Mouse (Mus musculus) kidney, postnatal 10 days (tissue): Measurements from ENCODE around the gene Fto.

ENCODE experiments used
- DNase-seq: peaks from one replicate; pipeline ENCODE4 v3.0.0; 2021; ENCODE audit warnings: mixed read lengths

Gene Fto

GRCm38 (mm10) chr8:91629594-91629993, 316.3 kb downstream of the Fto start:
- DNase-seq: peak; percentile 56

DNA sequence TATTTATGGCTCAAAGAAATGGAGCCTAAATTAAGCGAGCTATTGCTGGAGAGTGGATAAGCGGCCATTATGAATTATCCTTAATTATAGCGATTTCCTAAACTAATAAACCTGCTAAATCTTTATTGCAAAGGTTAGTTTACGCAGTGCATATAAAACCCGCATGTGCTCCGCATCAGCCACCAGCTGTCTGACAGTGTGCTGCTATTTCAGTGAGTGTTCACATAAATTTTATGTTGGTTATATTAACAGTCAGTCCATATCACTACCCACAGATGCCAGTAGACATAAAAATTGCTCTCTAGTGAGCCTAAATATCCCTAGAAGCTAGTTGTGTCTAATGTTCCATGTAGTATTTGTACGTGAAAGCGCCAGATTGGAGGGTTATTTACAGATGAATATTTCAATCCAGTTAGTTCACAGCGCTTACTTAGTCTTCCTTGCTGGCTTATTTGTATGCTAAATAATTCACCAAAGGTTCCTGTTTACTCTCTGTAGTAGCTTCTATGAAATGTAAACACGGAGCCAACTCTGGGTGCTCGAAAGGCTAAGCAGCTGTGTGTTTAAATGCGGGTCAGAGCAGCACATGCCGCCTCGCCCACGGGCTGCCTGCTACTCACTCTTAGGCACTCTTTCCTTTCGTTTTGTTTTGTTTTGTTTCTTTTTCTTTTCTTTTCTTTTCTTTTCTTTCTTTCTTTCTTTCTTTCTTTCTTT, 317.2 kb downstream of the Fto start:
- DNase-seq: no peak

GRCm38 (mm10) chr8:91632411-91632810, 319.1 kb downstream of the Fto start:
- no peak for DNase-seq

DNA sequence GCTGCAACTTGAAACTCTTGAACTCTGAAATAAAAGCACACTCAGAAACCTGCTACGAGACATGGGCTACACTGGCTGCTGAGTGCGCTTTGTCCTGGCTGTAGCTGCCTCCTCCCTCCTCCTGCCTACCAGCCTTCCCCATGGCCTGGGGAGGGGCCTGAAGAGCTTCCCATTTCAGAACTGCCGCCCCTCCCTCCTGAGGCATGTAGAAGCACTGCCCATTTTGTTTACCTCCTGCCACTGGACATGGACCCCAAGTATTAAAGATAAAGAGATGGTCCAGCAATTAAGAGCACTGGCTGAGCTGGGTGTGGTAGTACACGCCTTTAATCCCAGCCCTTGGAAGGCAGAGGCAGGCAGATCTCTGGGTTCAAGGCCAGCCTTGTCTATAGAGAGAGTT, 322.1 kb downstream of the Fto start:
- DNase-seq: no peak

DNA sequence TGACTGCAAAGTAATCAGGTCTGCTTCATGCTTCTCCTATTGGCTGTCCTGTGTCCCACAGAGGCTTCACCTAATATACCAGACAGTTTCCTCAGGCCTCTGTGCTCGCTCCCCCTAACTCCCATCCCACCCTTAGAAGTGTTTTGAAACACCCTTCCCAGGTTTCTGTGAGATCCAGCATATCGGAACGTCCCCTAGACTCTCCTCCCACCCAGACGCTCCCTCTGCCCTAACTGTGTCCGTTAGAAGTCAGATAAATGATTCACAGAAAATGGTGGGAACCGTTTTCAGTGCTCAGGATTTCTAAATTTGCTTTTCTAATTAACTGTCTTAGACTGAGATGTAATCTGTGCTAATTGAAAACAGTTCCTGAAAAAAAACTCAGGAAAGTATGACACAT, 323.6 kb downstream of the Fto start:
- DNase-seq: no peak

DNA sequence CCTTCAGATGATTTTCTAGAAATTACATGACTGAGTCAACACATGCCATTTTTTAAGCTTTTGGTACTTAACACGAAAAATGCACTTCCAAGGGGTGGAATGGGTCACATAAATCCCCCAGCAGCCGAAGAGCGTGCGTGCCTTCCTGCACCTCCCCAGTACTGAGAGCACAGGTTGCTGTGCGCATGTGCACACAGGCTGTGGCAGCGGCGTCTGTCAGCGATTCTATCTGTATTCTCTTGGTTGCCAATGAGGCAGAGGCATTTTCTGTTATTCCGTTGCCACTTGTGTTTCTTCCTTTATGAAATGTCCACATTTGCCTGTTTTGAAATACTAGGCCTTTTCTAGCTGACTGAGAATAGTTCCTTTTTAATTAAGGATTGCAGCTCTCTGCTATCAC, 324.4 kb downstream of the Fto start:
- DNase-seq: no peak

GRCm38 (mm10) chr8:91638256-91638655, 324.9 kb downstream of the Fto start:
- no peak for DNase-seq

DNA sequence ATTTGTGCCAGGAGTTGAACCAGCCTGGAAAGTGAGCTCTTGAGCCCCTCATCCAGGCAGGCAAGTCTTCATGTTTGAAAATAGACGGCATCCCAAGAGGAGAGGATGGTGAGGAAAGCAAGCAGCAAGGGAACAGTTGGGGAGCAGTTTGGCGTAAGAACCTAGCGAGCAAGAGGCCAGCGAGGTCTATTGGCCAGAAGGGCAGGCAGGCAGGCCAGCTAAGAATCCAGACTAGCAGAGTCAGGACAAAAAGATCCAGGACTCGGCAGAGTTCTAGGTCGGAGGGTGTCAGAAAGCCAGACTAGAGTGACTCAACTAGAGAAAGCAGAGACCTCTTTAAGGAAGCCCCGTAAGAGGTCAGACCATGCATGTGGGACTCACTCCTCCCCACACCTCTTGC, 327.1 kb downstream of the Fto start:
- DNase-seq: no peak

DNA sequence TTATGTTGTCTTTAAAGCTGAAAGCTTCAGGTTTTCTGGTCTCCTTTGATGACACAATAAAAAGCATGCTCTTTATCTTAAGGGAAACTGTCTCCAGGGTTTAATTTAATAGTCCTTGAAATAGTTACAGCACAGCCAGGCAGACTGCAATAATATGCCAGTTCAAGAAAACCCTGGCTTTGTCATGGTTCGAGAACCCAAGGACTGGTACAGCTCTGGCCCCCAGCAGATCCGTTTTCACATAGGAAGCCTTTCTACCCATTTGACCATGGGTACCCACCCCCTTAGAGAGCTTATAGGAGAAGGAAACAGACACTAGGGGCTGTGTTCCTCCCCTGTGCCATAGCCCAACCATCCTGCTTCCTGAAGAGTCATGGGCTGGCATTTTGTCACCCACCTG, 332.2 kb downstream of the Fto start:
- no peak for DNase-seq

DNA sequence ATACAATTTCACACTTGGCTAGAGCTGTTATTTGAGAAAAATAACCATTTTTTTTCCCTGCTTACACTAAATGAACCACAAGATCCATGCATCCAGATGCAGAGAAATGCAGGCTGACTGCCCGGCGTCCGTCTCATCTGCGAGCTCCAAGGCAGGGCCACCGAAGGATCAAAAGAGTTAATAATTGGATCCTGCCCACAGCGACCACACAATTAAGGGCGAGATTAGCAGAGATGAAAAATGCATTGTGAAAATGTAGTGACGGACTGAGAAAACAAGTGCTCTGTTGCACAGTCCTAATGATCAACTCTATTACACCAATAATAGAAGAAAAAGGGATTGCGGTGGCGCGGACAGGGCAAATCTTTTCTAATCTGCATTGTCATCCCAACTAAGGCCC, 334.6 kb downstream of the Fto start:
- DNase-seq: no peak

DNA sequence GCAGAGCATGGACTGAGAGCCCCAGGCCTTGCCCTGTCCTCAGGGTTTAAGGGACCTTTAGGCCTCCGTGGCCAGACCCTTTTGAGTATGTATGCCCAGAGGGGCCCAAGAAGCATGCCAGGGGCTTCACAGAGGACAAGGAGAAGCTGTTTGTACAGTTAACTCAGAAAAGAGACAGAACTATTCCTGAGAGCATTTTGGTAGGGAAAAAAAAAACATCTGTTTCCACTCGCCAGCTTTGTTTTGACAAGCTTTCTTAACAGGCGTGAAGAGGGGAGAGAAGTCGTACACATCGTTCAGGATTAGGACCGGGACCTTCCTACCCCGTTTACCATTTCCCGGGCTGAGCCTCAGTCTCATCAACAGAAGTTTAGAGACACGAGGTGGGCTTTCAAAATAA, 335.5 kb downstream of the Fto start:
- no peak for DNase-seq

GRCm38 (mm10) chr8:91653561-91653960, 340.2 kb downstream of the Fto start:
- no peak for DNase-seq

GRCm38 (mm10) chr8:91657381-91657780, 344.1 kb downstream of the Fto start:
- DNase-seq: no peak

GRCm38 (mm10) chr8:91660879-91661278, 347.6 kb downstream of the Fto start:
- no peak for DNase-seq

GRCm38 (mm10) chr8:91669461-91670071, 356.2 kb downstream of the Fto start:
- no peak for DNase-seq

GRCm38 (mm10) chr8:91676928-91677327, 363.6 kb downstream of the Fto start:
- DNase-seq: no peak

DNA sequence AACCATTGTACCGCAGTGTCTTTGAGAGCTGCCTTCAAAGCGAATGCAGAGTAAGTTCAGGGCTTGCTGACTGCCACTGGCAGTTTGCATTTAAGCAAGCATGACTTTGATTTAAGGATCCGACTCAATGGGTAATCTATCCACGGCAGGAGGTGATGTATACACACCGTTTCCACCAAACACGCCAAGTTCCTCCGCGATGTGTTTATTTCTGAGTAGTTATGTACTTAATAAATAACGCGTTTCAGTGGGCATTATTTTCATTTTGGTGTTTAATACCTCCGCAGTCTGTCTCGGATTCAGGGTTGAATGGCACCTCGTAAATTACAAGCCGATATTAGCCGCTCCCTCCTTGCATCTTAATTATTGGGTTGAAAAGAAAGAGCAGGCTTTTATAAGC, 366.1 kb downstream of the Fto start:
- DNase-seq: no peak

GRCm38 (mm10) chr8:91680125-91680524, 366.8 kb downstream of the Fto start:
- DNase-seq: peak; percentile 24

DNA sequence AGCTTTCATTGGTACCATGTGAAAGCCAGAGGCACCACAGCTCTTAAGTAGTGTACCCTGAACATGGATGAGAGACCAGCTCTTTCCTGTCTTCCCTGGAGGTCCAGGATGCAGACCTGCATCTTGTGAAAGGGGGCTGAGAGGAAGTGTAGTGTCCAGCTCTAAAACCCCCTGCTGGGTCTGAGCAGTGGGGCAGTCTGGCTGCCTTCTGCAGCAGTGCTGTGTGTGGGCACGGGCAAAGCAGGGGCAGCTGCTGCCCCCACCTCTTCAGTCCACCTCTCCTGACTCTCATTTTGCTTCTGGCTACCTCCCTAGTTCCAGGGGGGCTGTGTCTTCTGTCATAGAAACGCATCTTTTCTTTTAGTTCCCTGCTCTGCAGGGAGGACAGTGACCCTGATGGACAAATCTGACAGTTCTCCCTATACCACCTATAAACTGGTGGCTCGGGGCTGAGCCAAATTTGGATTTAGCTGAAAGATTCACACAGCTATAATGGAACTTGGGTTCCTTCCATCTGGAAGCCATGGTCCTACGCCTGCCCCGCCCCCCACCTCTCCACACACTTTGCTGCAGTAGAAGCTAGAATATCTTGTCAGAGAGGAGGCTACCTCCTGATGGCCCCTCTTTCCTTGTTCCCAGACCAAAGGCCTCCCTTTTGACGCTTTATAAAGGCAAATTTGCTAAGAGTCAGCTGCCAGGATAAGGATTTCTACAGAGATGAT, 371.4 kb downstream of the Fto start:
- DNase-seq: no peak

GRCm38 (mm10) chr8:91685408-91685807, 372.1 kb downstream of the Fto start:
- no peak for DNase-seq

DNA sequence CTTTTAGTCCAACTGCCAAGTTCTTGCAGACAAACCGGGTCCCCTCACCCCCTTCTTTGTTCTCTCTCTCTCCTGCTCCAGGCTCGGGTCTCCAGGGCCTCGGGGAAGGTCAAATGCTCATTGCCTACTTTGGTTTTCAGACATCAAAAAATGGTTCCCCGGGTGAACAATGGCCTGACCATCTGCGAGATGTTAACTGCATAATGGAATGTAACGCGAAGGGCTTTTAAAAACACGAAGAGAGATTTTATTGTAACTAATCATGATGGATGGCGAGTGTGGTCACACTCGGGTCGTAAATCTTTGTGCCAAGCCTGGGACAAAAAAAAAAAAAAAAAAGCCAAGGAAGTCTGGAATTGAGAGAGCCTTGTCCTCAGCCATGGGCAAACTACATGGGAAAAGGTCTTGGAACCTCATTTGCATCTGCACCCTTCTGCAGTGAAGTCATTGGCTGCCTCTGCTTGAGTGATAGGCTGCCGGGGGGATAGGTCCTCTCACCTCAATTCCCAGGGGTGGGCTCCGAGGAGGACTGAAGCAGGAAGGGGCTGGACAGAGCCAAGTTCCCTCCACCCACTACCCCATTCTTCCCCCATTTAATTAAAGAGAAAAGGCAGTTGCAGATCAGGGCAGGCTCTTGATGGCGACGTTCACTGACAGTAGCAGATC, 378.9 kb downstream of the Fto start:
- DNase-seq: no peak

DNA sequence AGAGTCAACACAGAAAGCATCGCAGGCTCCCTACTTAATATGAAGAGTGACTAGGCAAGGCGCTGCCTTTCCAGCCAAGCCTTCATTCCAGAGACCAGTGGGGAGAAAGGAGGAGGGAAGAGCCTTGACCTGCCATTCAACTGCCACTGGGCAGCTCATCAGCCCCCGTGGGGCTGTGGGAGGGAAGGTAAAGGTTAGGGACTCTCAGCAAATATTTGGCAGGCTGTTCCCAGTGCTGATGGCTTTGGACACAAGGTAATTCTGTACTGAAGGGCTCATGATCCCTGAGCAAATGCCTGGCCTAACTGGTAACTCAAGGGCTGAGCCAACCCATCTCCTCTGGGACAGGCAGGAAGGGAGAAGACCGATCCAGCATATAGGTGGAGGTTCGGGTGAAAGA, 393.2 kb downstream of the Fto start:
- DNase-seq: no peak

DNA sequence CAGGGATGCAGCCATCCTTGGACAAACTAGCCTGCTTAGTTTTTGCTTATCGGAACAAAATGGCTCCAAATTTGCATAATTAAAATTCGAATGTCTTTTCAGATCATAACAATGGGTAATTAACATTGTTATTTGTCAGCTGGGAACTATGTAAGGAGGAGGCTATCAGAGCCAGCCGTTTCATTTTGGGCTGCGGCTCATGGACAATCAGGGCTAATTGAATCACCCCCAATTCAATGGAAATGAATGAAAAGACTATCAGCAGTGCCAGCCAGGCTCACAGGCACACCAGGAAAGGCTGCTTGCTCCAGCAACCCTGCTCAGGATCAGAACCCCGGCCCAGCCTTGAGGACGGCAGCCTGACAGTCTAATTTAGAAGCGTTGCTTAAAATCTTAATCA, 395.3 kb downstream of the Fto start:
- DNase-seq: no peak

DNA sequence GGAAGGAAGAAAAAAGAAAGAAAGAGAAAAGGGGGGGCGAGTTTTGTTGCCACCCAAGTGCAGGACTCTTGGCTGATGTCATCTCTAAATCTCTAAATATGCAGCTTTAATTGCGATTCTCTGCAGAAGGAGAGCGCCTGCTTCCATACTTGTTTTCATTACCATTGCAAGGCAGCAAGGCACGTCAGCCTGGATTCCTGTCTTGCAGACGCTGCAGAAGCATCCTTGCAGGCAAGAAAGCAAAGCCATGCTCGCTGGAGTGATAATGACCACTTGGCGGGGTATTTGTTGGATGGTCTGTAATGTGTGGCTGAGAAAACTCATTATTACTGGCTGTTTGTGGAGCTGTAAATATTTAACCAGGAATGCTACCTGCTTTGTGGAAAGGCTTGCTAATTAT, 396.4 kb downstream of the Fto start:
- DNase-seq: no peak
